In genomic region chr3:99253497-99254451, GRCm38 (mm10) we compare ENCODE assay signal across 8 mouse cellular contexts. TPM values are rescaled to one million over a fixed set of nuclear protein-coding genes. Genes with fewer than 3 reads are reported as not detected.
DNase-seq lines count a peak whose midpoint lies in the region; ATAC-seq and TF ChIP-seq lines count a peak whose summit lies in the region.

No protein-coding gene starts in this region.

- TF ChIP-seq CTCF in gastrocnemius, adult 2 months (IDR thresholded peaks at IDR 0.05) = no peak
- no peak for TF ChIP-seq CTCF in intestine, postnatal 0 days (IDR thresholded peaks at IDR 0.05; ENCODE audit: low read depth)

- WGBS in kidney, embryonic 14.5 days = under 1% methylated on average over 71 of the region's 73 CpGs
- WGBS in intestine, postnatal 0 days = under 1% methylated on average over 71 of the region's 73 CpGs

- H3K4me3 ChIP-seq in kidney, embryonic 14.5 days (ENCODE audit: low read length) = peak overlapping the region; percentile 40
- H3K4me3 ChIP-seq in gastrocnemius, adult 2 months = peak overlapping the region; percentile 93
- peak overlapping the region; percentile 42 for H3K4me3 ChIP-seq in intestine, postnatal 0 days (ENCODE audit: low read depth, low read length)

- no peak overlapping the region for H3K9ac ChIP-seq in kidney, embryonic 14.5 days (ENCODE audit: low read depth, low read length)
- H3K9ac ChIP-seq in intestine, postnatal 0 days (ENCODE audit: low read depth, low read length) = no peak overlapping the region

- peaks cover 99% of the 10 kb centered on the region for H3K27me3 ChIP-seq in kidney, embryonic 14.5 days (ENCODE audit: control insufficient read depth, insufficient read depth, low read length)
- peaks cover 98% of the 10 kb centered on the region for H3K27me3 ChIP-seq in intestine, postnatal 0 days (replicated peaks; ENCODE audit: control insufficient read depth, insufficient read depth, low read length)

- H3K9me3 ChIP-seq in kidney, embryonic 14.5 days (ENCODE audit: control insufficient read depth, low read length) = no peaks in the 10 kb centered on the region
- no peaks in the 10 kb centered on the region for H3K9me3 ChIP-seq in intestine, postnatal 0 days (ENCODE audit: control insufficient read depth)

- H3K27ac ChIP-seq in kidney, embryonic 14.5 days (ENCODE audit: low read depth, low read length) = no peak overlapping the region
- H3K27ac ChIP-seq in gastrocnemius, adult 2 months = peak overlapping the region; percentile 98
- H3K27ac ChIP-seq in intestine, postnatal 0 days (ENCODE audit: low read depth, low read length) = no peak overlapping the region

- peak overlapping the region; percentile 51 for H3K4me2 ChIP-seq in kidney, embryonic 14.5 days (replicated peaks; ENCODE audit: low read depth, low read length)
- H3K4me2 ChIP-seq in intestine, postnatal 0 days (replicated peaks; ENCODE audit: low read depth) = peak overlapping the region; percentile 73

- DNase-seq in kidney, adult 9 months = no peak
- DNase-seq in adipocyte (ENCODE audit: low spot score) = peak; percentile 74
- peak; percentile 91 for DNase-seq in gastrocnemius, adult 2 months
- no peak for DNase-seq in right cerebral cortex, postnatal 10 days (ENCODE audit: low spot score in 2 of 2)
- DNase-seq in layer of hippocampus, adult 11-12 months (ENCODE audit: low spot score) = no peak

- intact Hi-C loops in gastrocnemius, adult 2 months (cut with DNase I) = loop anchor here (2.0 to 10.0 kb wide), 4 partner anchors 43 to 609 kb away; no protein-coding TSS in a partner anchor

- H3K4me1 ChIP-seq in kidney, embryonic 14.5 days (ENCODE audit: control insufficient read depth, insufficient read depth, low read length) = no peaks in the 10 kb centered on the region
- H3K4me1 ChIP-seq in intestine, postnatal 0 days (replicated peaks; ENCODE audit: control insufficient read depth, insufficient read depth, low read length) = no peaks in the 10 kb centered on the region

- H3K36me3 ChIP-seq in kidney, embryonic 14.5 days (ENCODE audit: control insufficient read depth, insufficient read depth, low read length) = no peaks in the 10 kb centered on the region
- H3K36me3 ChIP-seq in intestine, postnatal 0 days (ENCODE audit: control insufficient read depth, insufficient read depth) = no peaks in the 10 kb centered on the region

- ATAC-seq in kidney, embryonic 14.5 days (ENCODE audit: low FRiP score, low TSS enrichment) = peak; percentile 53; the same call in 1 of the 2 replicates
- ATAC-seq in intestine, postnatal 0 days = 0 out of 2 replicates have a peak, but pooled peaks have one; percentile 16
- ATAC-seq in megakaryocyte progenitor cell, adult 5-6 weeks (replicated peaks; ENCODE audit: poor library complexity) = peak; percentile 48

RNA-seq across cellular contexts. Expression of gene Tbx15, which starts 13.6 kb away (rescaled TPM):
- polyA plus RNA-seq in kidney, embryonic 14.5 days (2014; fragmentation: Nextera tagmentation; extraction: Ambion mirVana) = 0.09 TPM in 1 of 2 replicates, not detected in the other
- 100 to 1,000 TPM; 105 to 145 TPM for total RNA-seq in gastrocnemius, adult 2 months (2021)
- polyA plus RNA-seq in intestine, postnatal 0 days (2015; fragmentation: Nextera tagmentation; extraction: Ambion mirVana) = 0.04 TPM in 1 of 2 replicates, not detected in the other
- total RNA-seq in megakaryocyte progenitor cell, adult 5-6 weeks (2015) = not detected in 2 replicates
- 0.07 TPM in 1 of 2 replicates, not detected in the other for total RNA-seq in megakaryocyte progenitor cell, adult 5-6 weeks (2017)

Comparison
In these comparisons a context has a peak if more than half of its experiments do, and no peak if none do; other contexts are left out.
1. H3K4me3 ChIP-seq: peak in every context shown above with its lines; median percentile 93 in gastrocnemius, adult 2 months; 42 in intestine, postnatal 0 days; 40 in kidney, embryonic 14.5 days.
2. DNase-seq: peak in adipocyte (single experiment) and gastrocnemius, adult 2 months (single experiment); none in kidney, adult 9 months (single experiment), right cerebral cortex, postnatal 10 days (0 of 2) and layer of hippocampus, adult 11-12 months (single experiment).
3. RNA of gene Tbx15, which starts 13.6 kb away (total RNA-seq): 105 to 145 TPM in gastrocnemius, adult 2 months; 0.07 TPM in megakaryocyte progenitor cell, adult 5-6 weeks; every median in the first group is over 10 times any median in the second.
4. Peak in every context shown above with its lines, with median percentiles within 50 percentile points of each other: ATAC-seq.